Mouse (Mus musculus): ENCODE data around the gene Olfr311. TPM values are rescaled to one million over a fixed set of nuclear protein-coding genes. Genes with fewer than 3 reads are reported as not detected.

Gene Olfr311
- polyA plus RNA-seq, 1 experiment from 2014 or later, result 0.45 TPM

- Histone ChIP-seq H3K4me1 (ENCODE audit: control insufficient read depth in 2 of 2, insufficient read depth in 2 of 2, low read length in 2 of 2) (no peaks in the 10 kb centered on the region), H3K9ac (ENCODE audit: low read length) (no peak overlapping the region), H3K27ac (replicated peaks in 1 of 2; ENCODE audit: control insufficient read depth in 1 of 2, insufficient read depth in 1 of 2, low read depth in 2 of 2, low read length in 2 of 2) (no peak overlapping the region), H3K4me3 (ENCODE audit: control insufficient read depth in 1 of 2, insufficient read depth in 1 of 2, low read depth in 1 of 2, low read length in 2 of 2) (no peak overlapping the region), H3K4me2 (ENCODE audit: low read length) (no peak overlapping the region), H3K27me3 (ENCODE audit: control insufficient read depth, insufficient read depth, low read length) (no peaks in the 10 kb centered on the region), H3K9me3 (ENCODE audit: control insufficient read depth, low read length) (no peaks in the 10 kb centered on the region), H3K36me3 (ENCODE audit: control insufficient read depth, insufficient read depth, low read length) (peaks cover 37% of the 10 kb centered on the region)
- 79% methylated on average over 8 of the region's 8 CpGs for WGBS
- no peak for ATAC-seq (ENCODE audit: insufficient number of reproducible peaks, insufficient read depth, low FRiP score, low read depth)
Measured at GRCm38 (mm10) chr11:58883756-58884155, 44.7 kb downstream of the Olfr311 start.

DNA sequence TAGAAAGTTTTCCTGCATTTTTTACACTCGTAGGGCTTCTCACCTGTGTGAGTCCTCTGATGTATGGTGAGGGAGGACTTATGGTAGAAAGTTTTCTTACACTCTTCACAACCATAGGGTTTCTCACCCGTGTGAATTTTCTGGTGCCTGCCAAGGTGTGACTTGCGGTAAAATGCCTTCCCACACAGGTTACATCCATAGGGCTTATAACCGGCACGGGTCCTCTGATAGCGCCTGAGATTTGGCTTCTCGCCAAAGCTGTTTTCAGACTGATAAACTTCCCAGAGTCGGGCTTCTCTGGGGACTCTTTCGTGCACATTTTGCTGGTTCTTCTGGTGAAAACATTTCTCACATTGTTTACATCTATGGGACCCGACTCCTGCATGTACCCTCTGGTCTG, 51.5 kb downstream of the Olfr311 start:
- H3K9ac ChIP-seq (ENCODE audit: low read length), result no peak overlapping the region
- ATAC-seq (ENCODE audit: insufficient number of reproducible peaks, insufficient read depth, low FRiP score, low read depth), result no peak
- no peak overlapping the region for H3K27ac ChIP-seq (replicated peaks in 1 of 2; ENCODE audit: control insufficient read depth in 1 of 2, insufficient read depth in 1 of 2, low read depth in 2 of 2, low read length in 2 of 2)
- H3K9me3 ChIP-seq (ENCODE audit: control insufficient read depth, low read length), result no peaks in the 10 kb centered on the region
- H3K4me2 ChIP-seq (ENCODE audit: low read length), result no peak overlapping the region
- no peaks in the 10 kb centered on the region for H3K27me3 ChIP-seq (ENCODE audit: control insufficient read depth, insufficient read depth, low read length)
- no peak overlapping the region for H3K4me3 ChIP-seq (ENCODE audit: control insufficient read depth in 1 of 2, insufficient read depth in 1 of 2, low read depth in 1 of 2, low read length in 2 of 2)
- WGBS, result 74% methylated on average over 10 of the region's 10 CpGs
- H3K36me3 ChIP-seq (ENCODE audit: control insufficient read depth, insufficient read depth, low read length), result peaks cover 50% of the 10 kb centered on the region
- H3K4me1 ChIP-seq (ENCODE audit: control insufficient read depth in 2 of 2, insufficient read depth in 2 of 2, low read length in 2 of 2), result no peaks in the 10 kb centered on the region

Other genes with a start within 250 kb of the Olfr311 start
- gene Olfr324, start 244.1 kb upstream of the Olfr311 start, polyA plus RNA-seq (2014; fragmentation: Nextera tagmentation; extraction: Ambion mirVana), result not detected in 2 replicates
- gene 2210407C18Rik, start 223.2 kb upstream of the Olfr311 start, polyA plus RNA-seq (2014; fragmentation: Nextera tagmentation; extraction: Ambion mirVana), result not detected in 2 replicates
- gene Olfr323, start 208.8 kb upstream of the Olfr311 start, polyA plus RNA-seq (2014; fragmentation: Nextera tagmentation; extraction: Ambion mirVana), result not detected in 2 replicates
- 0.15 TPM in 1 of 2 replicates, not detected in the other for gene Trim58, start 198.8 kb upstream of the Olfr311 start, polyA plus RNA-seq (2014; fragmentation: Nextera tagmentation; extraction: Ambion mirVana)
- not detected in 2 replicates for gene Olfr322, start 180.5 kb upstream of the Olfr311 start, polyA plus RNA-seq (2014; fragmentation: Nextera tagmentation; extraction: Ambion mirVana)
- gene Olfr320, start 158.2 kb upstream of the Olfr311 start, polyA plus RNA-seq (2014; fragmentation: Nextera tagmentation; extraction: Ambion mirVana), result not detected in 2 replicates
- gene Olfr319, start 140.1 kb upstream of the Olfr311 start, polyA plus RNA-seq (2014; fragmentation: Nextera tagmentation; extraction: Ambion mirVana), result not detected in 2 replicates
- gene Olfr318, start 115.2 kb upstream of the Olfr311 start, polyA plus RNA-seq (2014; fragmentation: Nextera tagmentation; extraction: Ambion mirVana), result not detected in 2 replicates
- gene Olfr317, start 100.0 kb upstream of the Olfr311 start, polyA plus RNA-seq (2014; fragmentation: Nextera tagmentation; extraction: Ambion mirVana), result not detected in 2 replicates
- not detected in 2 replicates for gene Olfr316, start 86.5 kb upstream of the Olfr311 start, polyA plus RNA-seq (2014; fragmentation: Nextera tagmentation; extraction: Ambion mirVana)
- not detected in 2 replicates for gene Olfr315, start 66.1 kb upstream of the Olfr311 start, polyA plus RNA-seq (2014; fragmentation: Nextera tagmentation; extraction: Ambion mirVana)
- gene Olfr314, start 56.3 kb upstream of the Olfr311 start, polyA plus RNA-seq (2014; fragmentation: Nextera tagmentation; extraction: Ambion mirVana), result 0.07 TPM in 1 of 2 replicates, not detected in the other
- 0.39 and 0.53 TPM in 2 replicates for gene Fam183b, start 37.3 kb upstream of the Olfr311 start, polyA plus RNA-seq (2014; fragmentation: Nextera tagmentation; extraction: Ambion mirVana)
- 0.08 and 0.19 TPM in 2 replicates for gene Olfr313, start 24.3 kb upstream of the Olfr311 start, polyA plus RNA-seq (2014; fragmentation: Nextera tagmentation; extraction: Ambion mirVana)
- 0.20 and 0.27 TPM in 2 replicates for gene Olfr312, start 10.0 kb upstream of the Olfr311 start, polyA plus RNA-seq (2014; fragmentation: Nextera tagmentation; extraction: Ambion mirVana)
- gene Gm12258, start 7.9 kb downstream of the Olfr311 start, polyA plus RNA-seq (2014; fragmentation: Nextera tagmentation; extraction: Ambion mirVana), result 4.6 and 5.5 TPM in 2 replicates
- gene 2810021J22Rik, start 28.0 kb downstream of the Olfr311 start, polyA plus RNA-seq (2014; fragmentation: Nextera tagmentation; extraction: Ambion mirVana), result 4.0 and 4.8 TPM in 2 replicates
- 5.3 and 6.0 TPM in 2 replicates for gene Zfp39, start 65.0 kb downstream of the Olfr311 start, polyA plus RNA-seq (2014; fragmentation: Nextera tagmentation; extraction: Ambion mirVana)
- gene Btnl10, start 78.7 kb downstream of the Olfr311 start, polyA plus RNA-seq (2014; fragmentation: Nextera tagmentation; extraction: Ambion mirVana), result 0.07 TPM in 1 of 2 replicates, not detected in the other
- 208 and 213 TPM in 2 replicates for gene Rnf187, start 99.7 kb downstream of the Olfr311 start, polyA plus RNA-seq (2014; fragmentation: Nextera tagmentation; extraction: Ambion mirVana)
- gene Hist3h2ba, start 109.7 kb downstream of the Olfr311 start, polyA plus RNA-seq (2014; fragmentation: Nextera tagmentation; extraction: Ambion mirVana), result 8.9 and 16.0 TPM in 2 replicates
- gene Hist3h2a, start 115.4 kb downstream of the Olfr311 start, polyA plus RNA-seq (2014; fragmentation: Nextera tagmentation; extraction: Ambion mirVana), result 34.0 and 40.8 TPM in 2 replicates
- gene Trim17, start 115.4 kb downstream of the Olfr311 start, polyA plus RNA-seq (2014; fragmentation: Nextera tagmentation; extraction: Ambion mirVana), result 0.11 and 0.47 TPM in 2 replicates
- 33.4 and 36.1 TPM in 2 replicates for gene Trim11, start 138.8 kb downstream of the Olfr311 start, polyA plus RNA-seq (2014; fragmentation: Nextera tagmentation; extraction: Ambion mirVana)